Mouse (Mus musculus): Measurements from ENCODE around the gene Soat2. TPM values are rescaled to one million over a fixed set of nuclear protein-coding genes. Genes with fewer than 3 reads are reported as not detected.

Soat2 gene
- polyA plus RNA-seq, 3 experiments from 2014 or later: 0.94 to 4.9 (median 1.3) TPM

DNA sequence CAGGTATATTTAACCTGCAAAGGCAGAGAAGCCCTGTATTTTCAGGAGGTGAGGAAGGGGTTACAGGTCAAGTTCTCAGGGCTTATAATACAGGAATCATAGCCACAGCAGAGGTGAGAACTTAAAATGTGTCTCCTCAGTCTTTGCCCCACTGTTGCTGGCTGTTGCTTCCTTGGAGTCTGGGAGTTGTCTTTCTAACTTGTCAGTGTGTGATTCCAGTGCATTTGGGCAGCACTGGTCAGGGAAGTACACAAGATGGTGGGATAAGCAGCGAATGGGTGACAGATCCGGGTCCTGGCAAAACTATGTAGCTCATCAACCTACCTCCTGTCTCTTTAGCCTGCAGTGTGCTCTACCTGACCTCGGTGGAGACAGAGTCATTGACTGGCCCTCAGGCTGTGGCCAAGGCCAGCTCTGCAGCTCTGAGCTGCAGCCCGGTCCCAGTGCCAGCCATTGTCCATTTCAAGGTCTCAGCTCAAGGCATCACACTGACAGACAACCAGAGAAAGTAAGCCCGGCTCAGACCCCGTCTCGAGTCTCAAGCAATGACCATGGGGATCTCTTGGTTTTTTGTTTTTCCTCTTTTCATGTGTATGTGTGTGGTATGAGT lies 35.6 kb upstream of the Soat2 start:
- no peak for ATAC-seq

GRCm38 (mm10) chr15:102115731-102116231 lies 34.5 kb upstream of the Soat2 start:
- peak; percentile 95 for ATAC-seq

DNA sequence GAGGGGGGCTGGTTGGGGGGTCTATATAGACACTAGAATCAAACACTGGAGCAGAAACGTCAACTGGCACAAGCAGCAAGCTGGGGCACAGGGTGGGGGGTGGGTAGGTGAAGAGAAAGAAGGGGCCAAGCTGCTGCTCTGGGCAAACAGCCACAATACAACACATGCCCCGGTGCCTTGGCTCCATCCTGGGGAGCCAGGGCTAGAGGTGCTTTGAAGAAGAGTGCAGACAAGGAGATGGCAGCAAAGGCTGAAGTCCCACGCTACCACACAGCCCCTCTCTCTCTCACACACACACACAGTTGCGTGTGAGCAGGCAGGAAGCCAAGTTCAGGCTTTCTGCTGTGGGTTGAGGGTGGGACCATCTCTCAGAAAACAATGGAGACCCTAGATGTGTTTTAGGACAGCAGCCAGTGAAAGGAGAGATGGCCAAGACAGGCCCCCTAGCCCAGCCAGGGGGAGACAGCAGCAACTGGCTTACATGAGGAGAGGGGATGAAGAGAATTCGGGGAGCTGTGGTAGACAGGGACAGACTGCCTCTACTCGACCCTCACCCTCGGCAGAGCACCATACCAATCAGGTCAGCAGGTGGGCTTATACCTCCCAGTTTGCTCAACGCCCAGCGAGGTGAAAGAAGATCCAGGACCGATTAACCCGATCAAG lies 33.4 kb upstream of the Soat2 start:
- ATAC-seq: no peak

- no peak for ATAC-seq
These were observed 32.6 kb upstream of the Soat2 start for GRCm38 (mm10) chr15:102117461-102118443.

GRCm38 (mm10) chr15:102118591-102118990 lies 31.7 kb upstream of the Soat2 start:
- ATAC-seq: no peak

DNA sequence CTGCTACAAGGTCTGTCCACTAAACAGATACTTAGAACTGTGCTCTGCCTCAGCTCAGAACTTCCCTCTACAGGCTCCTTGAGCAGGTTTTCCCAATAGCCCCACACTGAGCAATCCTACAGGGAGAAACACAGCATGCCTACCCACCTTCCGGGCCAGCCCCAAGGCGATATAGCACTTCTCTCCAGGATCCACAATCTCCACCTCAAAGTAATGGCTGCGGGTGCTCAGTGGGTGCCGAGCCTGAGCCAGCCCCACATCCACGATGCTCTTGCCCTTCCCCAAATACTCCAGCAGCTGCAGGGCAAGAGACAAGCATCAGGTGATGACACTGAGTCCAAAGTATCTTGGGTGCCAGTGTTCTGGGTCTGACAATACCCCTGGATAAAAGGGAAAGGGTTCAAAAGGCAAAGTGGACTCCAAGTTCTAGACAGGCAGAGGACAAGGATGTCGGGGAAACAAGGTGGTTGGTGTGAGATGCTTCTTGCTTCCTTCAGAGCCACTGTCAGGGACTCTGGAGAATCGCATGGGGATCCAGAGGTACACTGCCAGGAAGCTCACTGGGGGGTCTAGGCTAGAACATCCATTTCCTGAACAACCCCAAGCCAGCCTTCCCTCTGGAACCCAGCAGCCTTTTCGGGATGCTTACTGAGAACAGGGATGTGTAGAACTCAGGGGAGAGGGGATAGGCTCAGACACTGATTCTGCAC lies 31.1 kb upstream of the Soat2 start:
- ATAC-seq: no peak

- no peak for ATAC-seq
These were observed 30.5 kb upstream of the Soat2 start for GRCm38 (mm10) chr15:102119831-102120170.

DNA sequence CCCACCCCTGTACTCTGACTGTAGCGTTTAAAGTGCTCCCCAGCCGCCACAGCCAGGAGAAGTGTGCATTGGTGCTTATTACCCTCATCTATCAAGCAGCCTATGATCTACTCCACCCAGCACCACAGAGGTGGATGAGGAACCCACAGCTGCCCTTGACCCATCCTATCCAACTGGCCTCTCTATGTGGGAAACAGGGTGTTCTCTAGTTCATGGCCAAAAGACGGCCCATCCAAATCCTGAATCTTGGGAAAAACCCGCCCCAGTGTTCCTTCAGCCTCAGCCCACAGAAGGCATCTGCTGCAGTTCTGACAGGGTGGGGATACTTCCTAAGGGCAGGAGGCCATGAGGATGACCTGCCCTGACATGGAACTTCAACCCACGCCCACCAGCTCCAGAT lies 29.8 kb upstream of the Soat2 start:
- ATAC-seq: no peak

DNA sequence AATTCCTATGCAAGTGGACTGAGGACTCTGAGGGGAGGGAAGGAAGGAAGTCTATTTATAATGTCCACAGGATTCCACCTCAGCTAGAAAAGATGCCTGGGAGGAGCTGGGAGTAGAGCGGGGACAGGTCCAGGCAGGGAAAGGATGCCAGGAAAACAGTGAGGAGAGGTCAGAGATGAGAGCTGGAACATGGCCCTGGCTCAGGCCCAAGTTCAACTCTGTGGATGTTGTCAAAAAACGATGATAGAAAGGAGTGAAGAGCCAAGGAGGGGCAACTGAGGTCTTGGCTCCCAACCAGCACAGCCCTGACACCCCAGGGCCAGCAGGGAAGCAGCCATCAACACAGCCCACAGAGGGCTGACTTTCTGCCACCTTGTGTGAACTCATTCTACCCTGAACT lies 24.0 kb upstream of the Soat2 start:
- ATAC-seq: no peak

DNA sequence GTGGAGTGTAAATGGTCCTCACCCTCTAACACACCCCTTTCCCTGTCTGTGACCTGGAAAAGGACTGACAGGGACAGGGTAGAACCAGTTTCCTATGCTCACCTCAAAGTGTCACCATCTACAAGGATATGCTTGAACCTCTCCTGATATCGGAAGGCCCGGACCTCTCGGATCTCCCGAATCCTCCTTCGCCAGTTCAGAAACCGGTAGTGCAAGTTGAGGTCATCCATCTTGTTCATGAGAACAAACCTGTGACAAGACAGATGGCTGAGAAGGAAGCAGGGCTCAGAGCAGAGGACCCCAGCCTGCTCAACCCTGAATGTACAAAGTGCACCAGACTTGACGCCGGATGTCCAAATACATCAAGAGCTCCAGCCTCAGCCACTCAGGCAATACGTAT lies 17.0 kb upstream of the Soat2 start:
- ATAC-seq: no peak

- no peak for ATAC-seq
These were observed 15.6 kb upstream of the Soat2 start for GRCm38 (mm10) chr15:102134709-102135108.

DNA sequence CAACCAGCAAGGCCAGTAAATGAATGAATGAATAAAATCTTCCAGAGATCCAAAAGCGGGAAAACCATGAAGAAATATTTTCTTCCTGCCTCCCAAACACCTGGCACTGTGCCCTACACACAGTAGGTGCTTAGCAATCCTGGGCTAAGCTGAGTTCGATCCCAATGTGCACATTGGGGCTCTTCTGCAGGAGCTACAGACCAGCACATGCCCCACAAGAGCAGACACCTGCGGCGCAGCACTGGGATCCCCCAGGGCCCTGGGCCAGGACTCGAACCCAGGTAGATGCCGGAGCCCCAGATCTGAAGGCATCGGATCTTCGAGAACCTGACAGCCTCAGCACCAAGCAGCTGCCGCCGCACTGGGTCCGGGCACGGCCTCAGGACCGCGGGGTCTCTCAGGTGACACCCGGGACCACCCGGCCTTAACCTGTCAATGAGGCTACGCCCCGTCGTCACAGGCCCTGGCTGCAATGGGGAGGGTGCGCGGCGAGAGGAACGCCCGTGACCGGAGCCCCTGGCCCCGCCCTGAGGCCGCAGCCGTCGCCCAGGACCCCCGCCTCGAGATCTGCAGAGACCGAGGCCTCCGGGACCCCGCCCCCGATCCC lies 14.7 kb upstream of the Soat2 start:
- ATAC-seq: peak; percentile 9

DNA sequence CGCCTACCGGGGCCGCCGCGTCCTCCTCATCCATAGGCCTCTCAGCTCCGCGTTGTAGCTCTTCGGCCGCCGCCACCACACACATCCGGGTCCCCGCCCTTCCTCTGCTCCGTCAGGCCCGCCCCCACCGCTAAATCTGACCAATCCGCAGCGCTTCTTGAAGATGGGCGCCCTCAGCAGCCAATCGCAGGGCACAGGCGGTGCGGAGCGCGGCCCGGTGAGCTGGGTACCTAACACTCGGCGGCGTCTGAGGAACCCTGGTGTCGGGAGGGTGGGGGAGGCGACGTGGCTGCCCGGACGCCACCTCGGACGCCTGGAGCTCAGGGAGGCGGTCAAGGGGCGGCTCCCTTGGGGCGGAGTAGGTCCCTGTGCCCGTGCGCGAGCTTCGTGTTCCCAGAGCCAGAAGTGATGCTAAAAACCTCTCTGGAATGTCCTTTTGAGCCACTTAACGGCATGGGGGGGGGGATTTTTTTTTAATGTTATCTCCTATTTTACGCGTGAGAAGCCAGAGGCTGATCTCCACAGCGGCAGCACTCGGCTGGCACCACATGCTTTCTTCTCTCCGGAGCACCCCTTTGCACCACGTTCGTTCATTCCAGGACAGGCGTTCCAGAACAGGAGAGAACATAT lies 14.1 kb upstream of the Soat2 start, which contains the start of gene Spryd3:
Gene Spryd3, minus strand, starts transcription at position 106 of the 630 bp plus-strand sequence.
- peak; percentile 99 for ATAC-seq

DNA sequence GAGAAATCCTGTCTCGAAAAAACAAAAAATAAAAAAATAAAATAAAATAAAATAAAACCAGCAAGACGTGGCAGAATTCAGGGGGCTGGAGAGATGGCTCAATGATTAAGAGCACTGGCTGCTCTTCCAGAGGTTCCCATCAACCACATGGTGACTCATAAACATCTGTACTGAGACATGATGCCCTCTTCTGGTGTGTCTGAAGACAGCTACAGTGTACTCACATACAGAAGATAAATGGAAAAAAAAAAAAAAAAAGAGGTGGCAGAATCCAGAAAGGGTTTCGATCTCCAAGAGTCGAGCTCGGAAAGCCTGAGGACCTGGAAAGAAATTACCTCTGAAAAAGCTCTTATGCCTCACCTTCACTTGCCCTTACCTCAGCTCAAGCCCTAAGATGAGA lies 9.2 kb upstream of the Soat2 start:
- no peak for ATAC-seq

DNA sequence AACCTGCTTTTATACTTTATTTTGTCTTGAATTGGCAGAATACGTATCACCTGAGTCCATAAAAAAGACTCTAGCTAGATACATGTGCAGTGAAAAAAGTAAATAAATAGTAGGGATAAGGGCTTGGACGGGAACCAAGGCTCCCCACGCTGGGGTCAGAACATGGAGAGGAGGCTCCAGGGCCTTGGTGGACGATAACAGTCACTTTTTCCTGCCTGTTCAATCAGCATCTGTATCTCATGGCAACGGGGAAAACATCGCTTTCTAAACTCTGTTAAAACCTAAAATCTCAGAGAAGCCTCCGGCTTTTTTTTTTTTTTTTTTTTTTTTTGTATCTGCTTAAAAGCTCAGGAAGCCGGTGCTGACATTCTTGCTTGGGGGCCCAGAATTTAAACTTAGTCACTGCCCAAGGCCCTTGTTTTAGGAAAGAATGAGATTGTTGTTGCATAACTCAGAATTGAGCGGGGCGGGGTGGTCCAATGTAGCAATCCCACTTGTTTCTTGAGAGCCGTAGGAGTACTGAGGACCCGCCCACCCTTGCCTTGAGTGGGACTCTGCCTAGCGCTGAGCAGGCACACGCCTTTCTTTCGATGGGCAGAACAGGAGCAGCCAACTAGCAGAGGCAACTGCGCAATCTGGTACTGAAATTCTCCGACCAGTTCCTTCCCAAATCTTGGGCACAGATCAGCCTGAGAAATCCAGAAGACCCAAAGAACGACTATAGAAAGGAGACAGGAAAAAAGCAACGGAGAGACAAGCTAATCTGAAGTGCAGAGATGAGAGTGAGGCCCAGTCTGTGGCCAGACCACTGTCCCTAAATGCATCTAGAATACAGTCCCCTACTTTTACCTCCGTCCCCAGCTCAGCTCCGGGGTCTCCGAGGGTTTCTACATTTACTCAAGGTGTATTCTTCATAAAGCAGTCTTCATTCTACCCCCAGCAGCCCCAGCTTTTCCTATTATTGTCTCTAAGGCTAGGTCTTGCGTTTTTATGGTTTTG lies 7.1 kb upstream of the Soat2 start:
- no peak for ATAC-seq

GRCm38 (mm10) chr15:102144274-102144711 lies 6.0 kb upstream of the Soat2 start, which contains the start of gene Igfbp6:
Gene Igfbp6 (plus strand): TSS chr15:102144362.
- no peak for ATAC-seq

DNA sequence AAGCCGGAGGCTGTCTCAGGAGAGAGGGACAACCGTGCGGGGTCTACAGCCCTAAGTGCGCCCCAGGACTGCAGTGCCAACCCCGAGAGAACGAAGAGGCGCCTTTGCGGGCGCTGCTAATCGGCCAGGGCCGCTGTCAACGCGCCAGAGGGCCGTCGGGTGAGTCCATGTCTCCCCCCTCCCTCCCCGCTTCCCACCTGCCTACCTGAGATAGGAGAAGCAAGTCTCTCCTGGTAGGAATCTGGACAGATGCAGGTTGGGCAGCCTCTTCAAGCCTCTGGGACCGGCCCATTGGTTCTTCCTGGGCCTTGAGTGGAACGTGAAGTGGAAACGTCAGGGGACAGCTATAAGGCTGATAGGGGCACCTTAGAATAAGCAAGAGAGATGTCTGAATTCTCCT lies 5.6 kb upstream of the Soat2 start:
- ATAC-seq: no peak

GRCm38 (mm10) chr15:102145330-102145729 lies 5.0 kb upstream of the Soat2 start:
- no peak for ATAC-seq

DNA sequence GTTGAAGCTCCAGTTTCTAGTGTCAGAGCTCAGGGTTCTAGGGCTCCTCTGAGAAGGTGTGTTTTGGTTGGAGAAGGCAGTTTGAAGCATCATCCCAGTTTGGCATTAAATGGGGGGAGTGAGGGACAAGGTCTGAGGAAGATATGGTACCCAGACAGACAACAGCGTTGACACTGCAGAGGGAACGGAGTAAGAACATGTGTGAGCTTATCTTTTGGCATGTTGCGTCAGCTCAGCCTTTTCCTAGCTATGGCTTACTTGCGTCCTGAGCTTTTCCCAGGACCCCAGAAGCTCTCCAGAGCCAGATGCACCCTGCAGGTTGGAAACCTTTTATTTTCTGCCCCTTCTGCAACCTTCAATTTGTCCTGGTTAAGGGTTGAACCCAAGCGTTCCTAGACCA lies 4.2 kb upstream of the Soat2 start:
- no peak for ATAC-seq

DNA sequence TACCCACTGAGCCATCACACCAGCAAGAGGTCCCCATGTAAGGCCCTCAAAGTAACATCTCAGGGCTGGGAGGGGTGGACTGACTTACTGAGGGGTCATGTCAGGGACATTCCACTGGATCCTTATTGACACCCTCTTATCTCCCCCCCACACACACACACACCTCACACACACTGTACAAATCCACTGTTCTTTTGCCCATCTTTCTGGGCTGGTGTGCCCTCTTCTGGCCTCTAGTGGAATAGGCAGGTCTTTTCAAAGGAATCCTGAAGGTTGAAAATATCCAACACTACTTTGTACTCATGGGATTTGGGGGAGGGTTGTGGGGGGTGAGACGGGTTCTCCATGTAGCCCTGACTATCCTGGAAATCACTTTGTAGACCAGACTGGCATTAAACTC lies 3.4 kb upstream of the Soat2 start:
- ATAC-seq: peak; percentile 51
